Comparison of ENCODE assay signal across 17 mouse cellular contexts in genomic region chr10:13878696-13879095, GRCm38 (mm10).
"Had no signal": no experiment of that assay in that cellular context is flagged by ENCODE, and none has a peak within 500 bp of the region (broad histone marks: within the 10 kb centered on the region; RNA-seq: fewer than 3 reads in every experiment).

No protein-coding gene starts in this region.

- H3K4me1 ChIP-seq: midbrain, embryonic 10.5 days; midbrain, embryonic 12.5 days; neural tube, embryonic 13.5 days; neural tube, embryonic 15.5 days had no signal

- DNase-seq: lung, adult 18-20 months; lung, embryonic 14.5 days; lung, postnatal 10 days; lung, postnatal 4 days; midbrain, embryonic 14.5 days; retina, postnatal 1 day; right cerebral cortex, postnatal 25 days; right cerebral cortex, postnatal 4 days; spleen, adult 18-20 months; thymus, adult 18-20 months; thymus, postnatal 25 days; thymus, postnatal 4 days had no signal

- H3K27ac ChIP-seq: midbrain, embryonic 10.5 days; midbrain, embryonic 12.5 days; neural tube, embryonic 13.5 days; neural tube, embryonic 15.5 days had no signal

- H3K27me3 ChIP-seq: midbrain, embryonic 12.5 days; neural tube, embryonic 13.5 days; neural tube, embryonic 15.5 days had no signal

- H3K4me3 ChIP-seq: midbrain, embryonic 10.5 days; midbrain, embryonic 12.5 days; myocyte; neural tube, embryonic 13.5 days; neural tube, embryonic 15.5 days had no signal
